Mouse (Mus musculus) forebrain, embryonic 16.5 days (tissue): ENCODE measurements at regions not wholly inside any gene's neighbourhood (a gene's known extent, or its start where the extent isn't known, plus 50 kb on each side); places are given as distances from the start of the nearest gene placed in this dataset.

Experiments
- ATAC-seq: fragments of 200-750 bp; cut with Nextera tagmentation; 2 replicates; pipeline ENCODE4 v1.8.0; 2017; ENCODE audit warnings: mild to moderate bottlenecking, moderate library complexity
- H3K27ac ChIP-seq: fragments of 300-500 bp; sonication (generic); 2 replicates; pipeline ENCODE4 v1.5.1; 2014; ENCODE audit warnings: low read length, control low read depth
- H3K27me3 ChIP-seq: fragments of 300-500 bp; sonication (generic); replicated peaks from 2 replicates; pipeline ENCODE4 v1.6.1; 2014; ENCODE audit warnings: low read length; ENCODE audit not compliant: control insufficient read depth, insufficient read depth
- H3K36me3 ChIP-seq: fragments of 300-500 bp; sonication (generic); 2 replicates; pipeline ENCODE4 v1.6.1; 2014; ENCODE audit not compliant: control insufficient read depth, insufficient read depth
- H3K4me1 ChIP-seq: fragments of 300-500 bp; sonication (generic); replicated peaks from 2 replicates; pipeline ENCODE4 v1.6.1; 2014; ENCODE audit warnings: low read length; ENCODE audit not compliant: control insufficient read depth, insufficient read depth
- H3K4me2 ChIP-seq: fragments of 300-500 bp; sonication (generic); 2 replicates; pipeline ENCODE4 v1.6.1; 2014; ENCODE audit warnings: mild to moderate bottlenecking, low read length, control low read depth
- H3K4me3 ChIP-seq: fragments of 300-500 bp; sonication (generic); replicated peaks from 2 replicates; pipeline ENCODE4 v1.5.1; 2014; ENCODE audit warnings: mild to moderate bottlenecking, low read length, control low read depth
- H3K9ac ChIP-seq: fragments of 300-500 bp; sonication (generic); replicated peaks from 2 replicates; pipeline ENCODE4 v1.6.1; 2014; ENCODE audit warnings: low read depth, low read length, control low read depth
- H3K9me3 ChIP-seq: fragments of 300-500 bp; sonication (generic); 2 replicates; pipeline ENCODE4 v1.6.1; 2016; ENCODE audit warnings: low read length; ENCODE audit not compliant: control insufficient read depth
- WGBS: fragments of 180-500 bp; shearing (Covaris S2); extraction: QIAGEN DNeasy Blood & Tissue Kit; methylation state at CpG from one replicate; pipeline ENCODE4 v1.1.7; 2014; 5-methylcytosine and 5-hydroxymethylcytosine counted together

GRCm38 (mm10) chr5:101539818-101540217, 125.0 kb downstream of the Nkx6-1 start:
- peaks cover 3% of the 10 kb centered on the region; the same call in 1 of the 2 replicates for H3K4me1 ChIP-seq
- H3K4me3 ChIP-seq, result no peak overlapping the region
- no peak overlapping the region for H3K27ac ChIP-seq
- no peaks in the 10 kb centered on the region for H3K36me3 ChIP-seq
- no peak overlapping the region for H3K4me2 ChIP-seq
- H3K9ac ChIP-seq, result no peak overlapping the region
- 29% methylated on average over 1 of the region's 1 CpGs for WGBS
- H3K27me3 ChIP-seq, result peaks cover 73% of the 10 kb centered on the region
- ATAC-seq, result no peak
- H3K9me3 ChIP-seq, result no peaks in the 10 kb centered on the region

GRCm38 (mm10) chr5:101539254-101539549, 125.6 kb downstream of the Nkx6-1 start:
- 4% methylated on average over 10 of the region's 10 CpGs for WGBS
- H3K4me2 ChIP-seq, result no peak overlapping the region

GRCm38 (mm10) chr5:101538410-101539253, 126.2 kb downstream of the Nkx6-1 start:
- no peak overlapping the region for H3K4me3 ChIP-seq
- no peak for ATAC-seq
- no peaks in the 10 kb centered on the region for H3K36me3 ChIP-seq
- 1% methylated on average over 24 of the region's 24 CpGs for WGBS
- H3K4me1 ChIP-seq, result peaks cover 3% of the 10 kb centered on the region; the same call in 1 of the 2 replicates
- no peaks in the 10 kb centered on the region for H3K9me3 ChIP-seq
- no peak overlapping the region for H3K4me2 ChIP-seq
- no peak overlapping the region for H3K27ac ChIP-seq
- peaks cover 73% of the 10 kb centered on the region for H3K27me3 ChIP-seq
- no peak overlapping the region for H3K9ac ChIP-seq

More at GRCm38 (mm10) chr5:101539254-101539549, 125.6 kb downstream of the Nkx6-1 start:
- H3K27me3 ChIP-seq, result peaks cover 72% of the 10 kb centered on the region
- no peaks in the 10 kb centered on the region for H3K9me3 ChIP-seq
- H3K4me1 ChIP-seq, result peaks cover 3% of the 10 kb centered on the region; the same call in 1 of the 2 replicates
- no peaks in the 10 kb centered on the region for H3K36me3 ChIP-seq
- no peak overlapping the region for H3K4me3 ChIP-seq
- H3K9ac ChIP-seq, result no peak overlapping the region
- H3K27ac ChIP-seq, result no peak overlapping the region
- ATAC-seq, result no peak

GRCm38 (mm10) chr5:101537518-101538380, 127.0 kb downstream of the Nkx6-1 start:
- Histone ChIP-seq H3K9ac (no peak overlapping the region), H3K36me3 (no peaks in the 10 kb centered on the region), H3K4me1 (peaks cover 3% of the 10 kb centered on the region; the same call in 1 of the 2 replicates), H3K27me3 (peaks cover 73% of the 10 kb centered on the region), H3K4me3 (no peak overlapping the region), H3K4me2 (peak overlapping the region; percentile 17; the same call in 1 of the 2 replicates), H3K27ac (no peak overlapping the region), H3K9me3 (no peaks in the 10 kb centered on the region)
- under 1% methylated on average over 23 of the region's 23 CpGs for WGBS
- 0 out of 2 replicates have a peak, but pooled peaks have one; percentile 26 for ATAC-seq

GRCm38 (mm10) chr5:101535451-101535850, 129.3 kb downstream of the Nkx6-1 start:
- Histone ChIP-seq H3K36me3 (no peaks in the 10 kb centered on the region), H3K4me3 (no peak overlapping the region), H3K27ac (no peak overlapping the region), H3K9ac (no peak overlapping the region), H3K27me3 (peaks cover 71% of the 10 kb centered on the region), H3K4me1 (peaks cover 3% of the 10 kb centered on the region; the same call in 1 of the 2 replicates), H3K9me3 (peaks cover 3% of the 10 kb centered on the region; the same call in 1 of the 2 replicates), H3K4me2 (no peak overlapping the region)
- no peak for ATAC-seq
- WGBS, result 57% methylated on average over 5 of the region's 5 CpGs

GRCm38 (mm10) chr5:101525346-101525745, 139.4 kb downstream of the Nkx6-1 start:
- Histone ChIP-seq H3K36me3 (no peaks in the 10 kb centered on the region), H3K4me1 (peaks cover 13% of the 10 kb centered on the region), H3K9ac (no peak overlapping the region), H3K27me3 (peaks cover 93% of the 10 kb centered on the region), H3K4me3 (no peak overlapping the region), H3K4me2 (no peak overlapping the region), H3K27ac (no peak overlapping the region), H3K9me3 (no peaks in the 10 kb centered on the region)
- WGBS, result 53% methylated on average over 5 of the region's 5 CpGs
- no peak for ATAC-seq

- Histone ChIP-seq H3K9me3 (no peaks in the 10 kb centered on the region), H3K4me1 (peaks cover 13% of the 10 kb centered on the region), H3K4me2 (no peak overlapping the region), H3K36me3 (no peaks in the 10 kb centered on the region), H3K27ac (no peak overlapping the region), H3K27me3 (peaks cover 91% of the 10 kb centered on the region), H3K9ac (no peak overlapping the region), H3K4me3 (no peak overlapping the region)
- WGBS, result 0% methylated on average over 4 of the region's 4 CpGs
- ATAC-seq, result no peak
These were observed 140.1 kb downstream of the Nkx6-1 start for GRCm38 (mm10) chr5:101524670-101525069.

- Histone ChIP-seq H3K4me1 (peaks cover 13% of the 10 kb centered on the region), H3K4me2 (no peak overlapping the region), H3K27ac (no peak overlapping the region), H3K9me3 (no peaks in the 10 kb centered on the region), H3K36me3 (no peaks in the 10 kb centered on the region), H3K9ac (no peak overlapping the region), H3K4me3 (no peak overlapping the region), H3K27me3 (peaks cover 89% of the 10 kb centered on the region)
- 1% methylated on average over 7 of the region's 7 CpGs for whole genome bisulfite sequencing
- peak; percentile 90 for ATAC-seq
These were observed 140.9 kb downstream of the Nkx6-1 start for GRCm38 (mm10) chr5:101523902-101524301.

- H3K27ac ChIP-seq, result no peak overlapping the region
- no peak overlapping the region for H3K4me2 ChIP-seq
- no peak for ATAC-seq
- peaks cover 85% of the 10 kb centered on the region for H3K27me3 ChIP-seq
- H3K4me3 ChIP-seq, result no peak overlapping the region
- no peak overlapping the region for H3K9ac ChIP-seq
- no peaks in the 10 kb centered on the region for H3K36me3 ChIP-seq
- no peaks in the 10 kb centered on the region for H3K9me3 ChIP-seq
- 9% methylated on average over 5 of the region's 7 CpGs for WGBS
- H3K4me1 ChIP-seq, result peaks cover 13% of the 10 kb centered on the region
These were observed 141.3 kb downstream of the Nkx6-1 start for GRCm38 (mm10) chr5:101523490-101523889.
